Mouse (Mus musculus) left cerebral cortex, postnatal 25 days (tissue): Measurements from ENCODE around the gene Ins1. TPM values are rescaled to one million over a fixed set of nuclear protein-coding genes. Genes with fewer than 3 reads are reported as not detected.

ENCODE experiments used
- DNase-seq, 2 experiments: peaks; one replicate each; pipeline ENCODE4 v3.0.0; 2022; ENCODE audit warnings: low spot score in 2 of 2, mixed read lengths in 1 of 2
- intact Hi-C: fragments of 180-260 bp; cut with DNase I; formaldehyde crosslinking; loops from one replicate; pipeline ENCODE4 v1.15.1; 2025
- total RNA-seq, 2 experiments: library from RNA; stranded (reverse); gene quantifications; 2 replicates each; pipeline ENCODE4 v1.2.3; 2021

The Ins1 gene
- total RNA-seq: not detected

DNA sequence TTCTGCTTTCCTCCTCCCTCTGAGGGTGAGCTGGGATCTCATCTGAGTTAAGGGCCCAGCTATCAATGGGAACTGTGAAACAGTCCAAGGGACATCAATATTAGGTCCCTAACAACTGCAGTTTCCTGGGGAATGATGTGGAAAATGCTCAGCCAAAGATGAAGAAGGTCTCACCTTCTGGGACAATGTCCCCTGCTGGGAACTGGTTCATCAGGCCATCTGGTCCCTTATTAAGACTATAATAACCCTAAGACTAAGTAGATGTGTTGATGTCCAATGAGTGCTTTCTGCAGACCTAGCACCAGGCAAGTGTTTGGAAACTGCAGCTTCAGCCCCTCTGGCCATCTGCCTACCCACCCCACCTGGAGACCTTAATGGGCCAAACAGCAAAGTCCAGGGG is at the start of gene Ins1:
TSS of gene Ins1 (plus strand) at position 301 of the 400 bp plus-strand sequence.
- intact Hi-C loops: no loop called here

More for the DNA sequence above, at the start of gene Ins1:
- DNase-seq: no peak
